Mouse (Mus musculus): ENCODE measurements at regions not wholly inside any gene's neighbourhood (a gene's known extent, or its start where the extent isn't known, plus 50 kb on each side); places are given as distances from the start of the nearest gene placed in this dataset.
"Not testable (repeated sequence)": the region's sequence is repeated elsewhere in the genome, so short reads cannot be mapped to it uniquely, and the experiment has no call there.

DNA sequence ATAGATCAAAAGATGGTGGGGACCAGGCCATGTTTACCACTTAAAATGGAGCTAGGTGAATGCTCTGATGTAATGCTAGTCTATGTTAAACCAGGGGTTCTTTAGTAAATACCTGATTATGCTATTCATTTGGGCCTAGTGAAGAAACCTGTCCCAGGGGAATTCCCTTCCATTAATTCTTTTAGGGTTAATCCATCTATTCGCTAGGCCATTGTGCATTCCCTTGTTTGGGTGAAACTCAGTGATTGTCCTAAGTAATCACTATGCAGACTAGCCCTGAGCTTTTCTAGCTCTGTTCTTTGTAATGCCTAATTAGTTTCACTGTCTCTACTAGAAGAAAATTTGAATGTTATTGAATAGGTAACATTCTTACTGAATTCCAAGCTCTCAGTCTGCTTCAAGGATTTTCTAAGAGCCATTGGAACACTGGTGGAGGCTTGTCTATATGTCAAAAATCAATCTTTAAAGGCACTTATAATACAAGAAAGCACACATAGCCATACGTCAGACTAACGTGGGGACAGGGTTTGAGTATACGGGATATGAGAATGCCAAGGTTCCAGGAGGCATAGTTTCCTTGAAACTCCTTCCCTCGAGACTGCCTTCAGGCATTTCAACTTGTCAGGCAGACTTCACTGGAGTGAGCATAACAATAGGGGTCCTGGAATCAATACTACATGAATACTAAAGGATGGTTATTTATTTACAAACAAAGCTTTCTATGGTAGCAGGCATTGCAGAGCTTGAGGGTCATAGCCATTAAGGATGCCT is 266.9 kb upstream of the 4930578C19Rik start:
- DNase-seq, result no peak

DNA sequence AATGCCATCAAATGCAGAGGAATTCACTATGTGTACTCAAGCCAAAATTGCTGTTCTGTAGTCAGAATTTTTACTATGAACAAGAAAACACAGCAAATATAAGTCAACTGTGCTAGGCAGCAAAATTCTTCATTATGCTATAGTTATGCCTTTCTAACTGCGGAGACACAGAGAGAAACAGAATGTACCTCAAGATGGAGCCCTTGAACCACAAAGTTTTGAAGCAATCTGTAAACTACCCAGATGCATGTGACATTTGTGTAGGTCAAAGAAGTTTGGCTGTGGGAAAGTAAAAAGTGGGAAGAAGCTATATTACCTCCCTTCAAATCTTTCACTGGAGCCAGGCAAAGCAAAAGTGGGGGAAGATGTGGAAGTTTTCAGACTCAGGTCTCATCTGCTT is 226.0 kb upstream of the 4930578C19Rik start:
- DNase-seq, result peak; percentile 0

DNA sequence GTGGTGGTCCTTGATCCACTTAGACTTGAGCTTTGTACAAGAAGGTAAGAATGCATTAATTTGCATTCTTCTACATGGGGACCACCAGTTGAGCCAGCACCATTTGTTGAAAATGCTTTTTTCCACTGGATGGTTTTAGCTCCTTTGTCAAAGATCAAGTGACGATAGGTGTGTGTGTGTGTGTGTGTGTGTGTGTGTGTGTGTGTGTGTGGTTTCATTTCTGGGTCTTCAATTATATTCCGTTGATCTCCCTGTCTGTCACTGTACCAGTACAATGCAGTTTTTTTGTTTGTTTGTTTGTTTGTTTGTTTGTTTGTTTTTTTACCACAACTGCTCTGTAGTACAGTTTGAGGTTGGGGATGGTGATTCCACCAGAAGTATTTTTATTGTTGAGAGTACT is 206.1 kb upstream of the 4930578C19Rik start:
- DNase-seq, result not testable (repeated sequence)

DNA sequence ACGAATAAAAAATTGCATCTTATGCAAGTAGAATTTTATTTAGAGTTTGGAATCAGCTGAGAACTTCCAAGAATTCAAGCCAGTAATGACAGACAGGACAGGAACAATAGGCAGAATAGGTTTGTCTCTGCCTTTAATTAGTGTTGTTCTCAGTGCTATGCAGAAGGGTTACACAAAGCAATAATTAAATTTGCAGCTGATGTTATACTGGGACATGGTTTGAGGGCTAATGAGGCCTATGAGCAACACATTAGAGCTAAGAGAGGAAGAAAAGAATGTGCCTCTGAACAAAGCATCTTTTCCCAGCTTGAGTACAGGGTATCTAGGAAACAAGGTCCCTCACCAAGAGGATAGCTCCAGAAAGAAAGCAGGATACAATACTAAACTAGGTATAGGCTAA is 201.9 kb upstream of the 4930578C19Rik start:
- no peak for DNase-seq

DNA sequence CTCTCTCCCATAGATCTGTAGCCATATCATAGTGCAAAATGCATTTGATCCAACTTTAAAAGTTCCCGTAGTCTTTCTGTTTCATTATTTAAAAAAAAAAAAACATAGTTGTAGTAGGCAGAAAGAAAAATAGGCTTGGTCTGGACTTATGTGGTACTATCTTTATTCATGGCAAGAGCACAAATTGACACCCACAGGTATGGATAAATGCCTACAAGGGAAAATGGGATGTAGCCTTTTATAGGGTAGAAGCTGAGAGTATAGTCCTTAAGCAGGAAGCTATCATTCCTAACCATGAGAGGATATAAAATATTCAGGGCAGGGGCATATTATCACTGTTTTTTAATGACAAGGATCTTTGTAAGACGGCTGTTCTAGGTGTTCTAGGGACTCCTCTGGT is 157.4 kb upstream of the 4930578C19Rik start:
- no peak for DNase-seq
